Mouse (Mus musculus) stomach, embryonic 16.5 days (tissue): ENCODE results near the gene Npcd. TPM values are rescaled to one million over a fixed set of nuclear protein-coding genes. Genes with fewer than 3 reads are reported as not detected.
A peak's percentile ranks its signal among the peaks of the same experiment; 100 is the strongest.

Source experiments
- ATAC-seq: fragments of 200-750 bp; cut with Nextera tagmentation; 2 replicates; pipeline ENCODE4 v1.8.0; 2017; ENCODE audit warnings: moderate number of reproducible peaks, moderate TSS enrichment; ENCODE audit not compliant: insufficient read depth, low FRiP score
- H3K27ac ChIP-seq: fragments of 300-500 bp; sonication (generic); 2 replicates; pipeline ENCODE4 v1.5.1; 2014; ENCODE audit warnings: low read length
- H3K27me3 ChIP-seq: fragments of 300-500 bp; sonication (generic); 2 replicates; pipeline ENCODE4 v1.6.1; 2014; ENCODE audit warnings: low read length, control low read depth, mixed read lengths; ENCODE audit not compliant: control insufficient read depth, insufficient read depth
- H3K36me3 ChIP-seq: fragments of 300-500 bp; sonication (generic); 2 replicates; pipeline ENCODE4 v1.6.1; 2014; ENCODE audit warnings: low read length; ENCODE audit not compliant: control insufficient read depth, insufficient read depth
- H3K4me1 ChIP-seq: fragments of 300-500 bp; sonication (generic); 2 replicates; pipeline ENCODE4 v1.6.1; 2014; ENCODE audit warnings: low read length, control low read depth, mixed read lengths; ENCODE audit not compliant: control insufficient read depth, insufficient read depth
- H3K4me2 ChIP-seq: fragments of 300-500 bp; sonication (generic); 2 replicates; pipeline ENCODE4 v1.6.1; 2014; ENCODE audit warnings: low read depth, low read length, mixed read lengths
- H3K4me3 ChIP-seq: fragments of 300-500 bp; sonication (generic); replicated peaks from 2 replicates; pipeline ENCODE4 v1.5.1; 2014; ENCODE audit warnings: mild to moderate bottlenecking, low read length
- H3K9ac ChIP-seq: fragments of 300-500 bp; sonication (generic); 2 replicates; pipeline ENCODE4 v1.6.1; 2014; ENCODE audit warnings: low read length
- H3K9me3 ChIP-seq: fragments of 300-500 bp; sonication (generic); replicated peaks from 2 replicates; pipeline ENCODE4 v1.6.1; 2016; ENCODE audit warnings: low read length, control low read depth; ENCODE audit not compliant: control insufficient read depth
- WGBS: fragments of 180-500 bp; shearing (Covaris S2); extraction: QIAGEN DNeasy Blood & Tissue Kit; methylation state at CpG from one replicate; pipeline ENCODE4 v1.1.7; 2014; 5-methylcytosine and 5-hydroxymethylcytosine counted together
- polyA plus RNA-seq: library from polyadenylated mRNA; unstranded; fragments of >200 nt; fragmentation: Nextera tagmentation; extraction: Ambion mirVana; gene quantifications from 2 replicates; pipeline ENCODE4 v1.2.1, GENCODE M21; 2015

Npcd gene
- polyA plus RNA-seq, 1 experiment from 2014 or later: 0.19 TPM

- Histone ChIP-seq H3K9ac (no peak overlapping the region), H3K9me3 (peaks cover 3% of the 10 kb centered on the region; the same call in 1 of the 2 replicates), H3K4me1 (peaks cover 2% of the 10 kb centered on the region), H3K4me3 (no peak overlapping the region), H3K27ac (no peak overlapping the region), H3K36me3 (no peaks in the 10 kb centered on the region), H3K27me3 (no peaks in the 10 kb centered on the region), H3K4me2 (no peak overlapping the region)
- no peak for ATAC-seq
- 89% methylated on average over 8 of the region's 8 CpGs for WGBS
Observed at GRCm38 (mm10) chr15:79873545-79873944, 39.5 kb upstream of the Npcd start.

- no peak overlapping the region for H3K9ac ChIP-seq
- ATAC-seq: no peak
- WGBS: 78% methylated on average over 3 of the region's 3 CpGs
- H3K4me3 ChIP-seq: no peak overlapping the region
- no peak overlapping the region for H3K4me2 ChIP-seq
- H3K27ac ChIP-seq: no peak overlapping the region
- no peaks in the 10 kb centered on the region for H3K4me1 ChIP-seq
- no peaks in the 10 kb centered on the region for H3K36me3 ChIP-seq
- no peaks in the 10 kb centered on the region for H3K27me3 ChIP-seq
- H3K9me3 ChIP-seq: peaks cover 3% of the 10 kb centered on the region; the same call in 1 of the 2 replicates
Observed at GRCm38 (mm10) chr15:79867260-79868002, 33.4 kb upstream of the Npcd start.

GRCm38 (mm10) chr15:79859821-79860220, 25.8 kb upstream of the Npcd start:
- Histone ChIP-seq H3K4me1 (no peaks in the 10 kb centered on the region), H3K9ac (no peak overlapping the region), H3K27ac (no peak overlapping the region), H3K4me2 (no peak overlapping the region), H3K27me3 (no peaks in the 10 kb centered on the region), H3K9me3 (no peaks in the 10 kb centered on the region), H3K36me3 (no peaks in the 10 kb centered on the region), H3K4me3 (no peak overlapping the region)
- no peak for ATAC-seq
- whole genome bisulfite sequencing: 83% methylated on average over 9 of the region's 9 CpGs

- Histone ChIP-seq H3K4me3 (no peak overlapping the region), H3K4me2 (no peak overlapping the region), H3K27me3 (no peaks in the 10 kb centered on the region), H3K36me3 (no peaks in the 10 kb centered on the region), H3K9ac (no peak overlapping the region), H3K27ac (no peak overlapping the region), H3K9me3 (no peaks in the 10 kb centered on the region), H3K4me1 (no peaks in the 10 kb centered on the region)
- ATAC-seq: no peak
- WGBS: 79% methylated on average over 5 of the region's 5 CpGs
Observed at GRCm38 (mm10) chr15:79858979-79859378, 24.9 kb upstream of the Npcd start.

GRCm38 (mm10) chr15:79850143-79850542, 16.1 kb upstream of the Npcd start:
- no peaks in the 10 kb centered on the region for H3K9me3 ChIP-seq
- no peak overlapping the region for H3K9ac ChIP-seq
- WGBS: 94% methylated on average over 2 of the region's 2 CpGs
- no peaks in the 10 kb centered on the region for H3K36me3 ChIP-seq
- ATAC-seq: no peak
- H3K4me1 ChIP-seq: peaks cover 3% of the 10 kb centered on the region; the same call in 1 of the 2 replicates
- H3K4me3 ChIP-seq: no peak overlapping the region
- no peaks in the 10 kb centered on the region for H3K27me3 ChIP-seq
- no peak overlapping the region for H3K4me2 ChIP-seq
- H3K27ac ChIP-seq: no peak overlapping the region

- Histone ChIP-seq H3K27me3 (no peaks in the 10 kb centered on the region), H3K4me2 (no peak overlapping the region), H3K4me1 (peaks cover 3% of the 10 kb centered on the region; the same call in 1 of the 2 replicates), H3K4me3 (no peak overlapping the region), H3K9ac (no peak overlapping the region), H3K36me3 (no peaks in the 10 kb centered on the region), H3K27ac (peak overlapping the region; percentile 68), H3K9me3 (no peaks in the 10 kb centered on the region)
- 26% methylated on average over 5 of the region's 5 CpGs for WGBS
- ATAC-seq: peak; percentile 89
Observed at GRCm38 (mm10) chr15:79847100-79847499, 13.1 kb upstream of the Npcd start.

GRCm38 (mm10) chr15:79845986-79846385, 11.9 kb upstream of the Npcd start:
- no peaks in the 10 kb centered on the region for H3K36me3 ChIP-seq
- no peak for ATAC-seq
- no peak overlapping the region for H3K27ac ChIP-seq
- H3K27me3 ChIP-seq: no peaks in the 10 kb centered on the region
- H3K9me3 ChIP-seq: no peaks in the 10 kb centered on the region
- 62% methylated on average over 4 of the region's 4 CpGs for whole genome bisulfite sequencing
- H3K4me2 ChIP-seq: no peak overlapping the region
- H3K4me3 ChIP-seq: no peak overlapping the region
- peaks cover 3% of the 10 kb centered on the region; the same call in 1 of the 2 replicates for H3K4me1 ChIP-seq
- no peak overlapping the region for H3K9ac ChIP-seq

GRCm38 (mm10) chr15:79842985-79843384, 8.9 kb upstream of the Npcd start:
- WGBS: 91% methylated on average over 3 of the region's 3 CpGs
- Histone ChIP-seq H3K27ac (no peak overlapping the region), H3K9ac (no peak overlapping the region)

GRCm38 (mm10) chr15:79840281-79840680, 6.2 kb upstream of the Npcd start:
- no peak overlapping the region for H3K4me2 ChIP-seq
- no peak overlapping the region for H3K4me3 ChIP-seq
- no peaks in the 10 kb centered on the region for H3K9me3 ChIP-seq
- H3K27me3 ChIP-seq: no peaks in the 10 kb centered on the region
- no peak overlapping the region for H3K9ac ChIP-seq
- no peaks in the 10 kb centered on the region for H3K36me3 ChIP-seq
- no peak overlapping the region for H3K27ac ChIP-seq
- no peaks in the 10 kb centered on the region for H3K4me1 ChIP-seq
- ATAC-seq: no peak
- 46% methylated on average over 2 of the region's 2 CpGs for WGBS

More at GRCm38 (mm10) chr15:79842985-79843384, 8.9 kb upstream of the Npcd start:
- H3K4me1 ChIP-seq: peaks cover 3% of the 10 kb centered on the region; the same call in 1 of the 2 replicates
- H3K4me3 ChIP-seq: no peak overlapping the region
- no peak overlapping the region for H3K4me2 ChIP-seq
- ATAC-seq: no peak
- no peaks in the 10 kb centered on the region for H3K27me3 ChIP-seq
- H3K9me3 ChIP-seq: no peaks in the 10 kb centered on the region
- H3K36me3 ChIP-seq: no peaks in the 10 kb centered on the region
